Mouse (Mus musculus) hindbrain, embryonic 16.5 days (tissue): ENCODE measurements around the gene Ebf4. TPM values are rescaled to one million over a fixed set of nuclear protein-coding genes. Genes with fewer than 3 reads are reported as not detected.

Source experiments
- ATAC-seq: fragments of 200-750 bp; cut with Nextera tagmentation; 2 replicates; pipeline ENCODE4 v1.8.0; 2017; ENCODE audit warnings: moderate TSS enrichment, moderate library complexity
- H3K27ac ChIP-seq: fragments of 300-500 bp; sonication (generic); 2 replicates; pipeline ENCODE4 v1.5.1; 2014; ENCODE audit warnings: low read depth, mild to moderate bottlenecking, control low read depth, low read length, moderate library complexity
- H3K27me3 ChIP-seq: fragments of 300-500 bp; sonication (generic); replicated peaks from 2 replicates; pipeline ENCODE4 v1.6.1; 2014; ENCODE audit warnings: low read length; ENCODE audit not compliant: control insufficient read depth, insufficient read depth
- H3K36me3 ChIP-seq: fragments of 300-500 bp; sonication (generic); 2 replicates; pipeline ENCODE4 v1.6.1; 2014; ENCODE audit warnings: mild to moderate bottlenecking, low read length, moderate library complexity, mixed read lengths; ENCODE audit not compliant: control insufficient read depth, insufficient read depth
- H3K4me1 ChIP-seq: fragments of 300-500 bp; sonication (generic); 2 replicates; pipeline ENCODE4 v1.6.1; 2014; ENCODE audit warnings: low read depth, low read length; ENCODE audit not compliant: control insufficient read depth, insufficient read depth
- H3K4me2 ChIP-seq: fragments of 300-500 bp; sonication (generic); 2 replicates; pipeline ENCODE4 v1.6.1; 2014; ENCODE audit warnings: mild to moderate bottlenecking, low read length, control low read depth, moderate library complexity
- H3K4me3 ChIP-seq: fragments of 300-500 bp; sonication (generic); 2 replicates; pipeline ENCODE4 v1.5.1; 2014; ENCODE audit warnings: mild to moderate bottlenecking, low read length, control low read depth, moderate library complexity
- H3K9ac ChIP-seq: fragments of 300-500 bp; sonication (generic); 2 replicates; pipeline ENCODE4 v1.6.1; 2014; ENCODE audit warnings: low read depth, mild to moderate bottlenecking, control low read depth, low read length, moderate library complexity
- H3K9me3 ChIP-seq: fragments of 300-500 bp; sonication (generic); 2 replicates; pipeline ENCODE4 v1.6.1; 2014; ENCODE audit warnings: mild to moderate bottlenecking, low read length, moderate library complexity; ENCODE audit not compliant: control insufficient read depth
- WGBS: fragments of 180-500 bp; shearing (Covaris S2); extraction: QIAGEN DNeasy Blood & Tissue Kit; methylation state at CpG from one replicate; pipeline ENCODE4 v1.1.7; 2014; 5-methylcytosine and 5-hydroxymethylcytosine counted together
- polyA plus RNA-seq: library from polyadenylated mRNA; unstranded; fragments of >200 nt; fragmentation: Nextera tagmentation; extraction: Ambion mirVana; gene quantifications from 2 replicates; pipeline ENCODE4 v1.2.1, GENCODE M21; 2015

The Ebf4 gene
- 3.6 and 4.1 TPM in 2 replicates for polyA plus RNA-seq

DNA sequence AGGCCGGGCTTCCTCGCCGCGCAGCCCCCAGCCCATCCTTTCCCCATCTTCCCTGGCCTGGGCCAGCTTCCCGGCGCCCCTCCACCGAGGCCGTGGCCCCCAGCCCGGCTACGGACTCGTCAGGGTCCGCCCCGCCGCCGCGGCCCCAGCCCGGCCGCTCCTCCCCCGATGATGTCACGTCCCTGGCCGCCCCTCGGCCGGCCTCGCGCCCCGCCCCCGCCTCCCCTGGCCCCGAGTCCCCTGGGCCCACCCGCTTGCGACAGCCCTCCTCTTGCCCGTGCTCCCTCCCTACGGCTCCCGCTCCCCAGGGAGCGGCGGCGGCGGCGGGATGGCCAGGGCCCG, at the start of gene Ebf4:
Ebf4 (plus strand) TSS at position 234 of the 342 bp plus-strand sequence.
- Histone ChIP-seq H3K9me3 (no peaks in the 10 kb centered on the region), H3K9ac (peak within 1 kb of the TSS; percentile 90), H3K27ac (peak within 1 kb of the TSS; percentile 80), H3K36me3 (no peaks in the 10 kb centered on the region), H3K4me3 (peak within 1 kb of the TSS; percentile 86), H3K4me2 (peak within 1 kb of the TSS; percentile 78), H3K4me1 (peaks cover 22% of the 10 kb centered on the region), H3K27me3 (no peaks in the 10 kb centered on the region)
- ATAC-seq, result peak; percentile 83
- WGBS, result 0% methylated on average over 18 of the region's 39 CpGs

DNA sequence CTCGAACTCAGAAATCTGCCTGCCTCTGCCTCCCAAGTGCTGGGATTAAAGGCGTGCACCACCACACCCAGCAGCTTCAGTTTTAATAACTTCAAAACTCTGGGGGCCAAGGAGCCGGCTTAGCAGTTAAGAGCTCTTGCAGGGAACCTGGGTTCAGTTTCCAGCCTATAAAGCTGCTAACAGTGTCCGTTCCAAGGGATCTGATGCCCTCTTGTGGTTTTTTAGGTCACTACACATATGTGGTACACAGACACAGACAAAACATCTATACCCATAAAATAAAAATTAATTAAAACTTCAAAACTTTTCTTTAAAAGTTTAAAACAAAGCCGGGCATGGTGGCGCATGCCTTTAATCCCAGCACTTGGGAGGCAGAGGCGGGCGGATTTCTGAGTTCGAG, 48.1 kb upstream of the Ebf4 start:
- ATAC-seq, result no peak
- H3K4me2 ChIP-seq, result no peak overlapping the region
- H3K27ac ChIP-seq, result no peak overlapping the region
- no peaks in the 10 kb centered on the region for H3K9me3 ChIP-seq
- H3K9ac ChIP-seq, result no peak overlapping the region
- 48% methylated on average over 9 of the region's 9 CpGs for WGBS
- no peaks in the 10 kb centered on the region for H3K27me3 ChIP-seq
- H3K4me3 ChIP-seq, result no peak overlapping the region
- no peaks in the 10 kb centered on the region for H3K36me3 ChIP-seq
- H3K4me1 ChIP-seq, result no peaks in the 10 kb centered on the region

DNA sequence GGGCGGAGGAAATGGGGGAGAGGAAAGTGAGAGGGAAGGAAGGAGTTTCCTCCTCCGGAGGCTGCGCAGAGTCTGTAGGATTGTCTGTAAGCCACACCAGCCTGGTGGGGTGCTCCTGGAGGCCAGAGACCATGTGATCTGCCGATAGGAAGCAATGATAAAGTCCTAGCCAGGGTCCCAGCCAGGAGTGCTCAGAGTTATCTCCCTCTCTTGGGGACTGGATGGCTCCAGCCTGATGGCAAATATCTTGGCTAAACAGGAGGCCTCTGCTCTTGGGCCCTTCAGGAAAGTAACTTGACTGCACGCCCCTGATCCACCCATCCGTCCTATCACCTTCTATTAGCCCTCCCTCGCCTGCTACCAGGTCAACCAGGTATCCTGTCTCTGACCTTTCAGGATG, 46.7 kb upstream of the Ebf4 start:
- H3K9me3 ChIP-seq, result no peaks in the 10 kb centered on the region
- no peaks in the 10 kb centered on the region for H3K36me3 ChIP-seq
- H3K4me1 ChIP-seq, result no peaks in the 10 kb centered on the region
- no peak for ATAC-seq
- H3K4me3 ChIP-seq, result no peak overlapping the region
- H3K27me3 ChIP-seq, result no peaks in the 10 kb centered on the region
- no peak overlapping the region for H3K27ac ChIP-seq
- 75% methylated on average over 7 of the region's 7 CpGs for WGBS
- no peak overlapping the region; the same call in 1 of the 2 replicates for H3K9ac ChIP-seq
- no peak overlapping the region for H3K4me2 ChIP-seq

DNA sequence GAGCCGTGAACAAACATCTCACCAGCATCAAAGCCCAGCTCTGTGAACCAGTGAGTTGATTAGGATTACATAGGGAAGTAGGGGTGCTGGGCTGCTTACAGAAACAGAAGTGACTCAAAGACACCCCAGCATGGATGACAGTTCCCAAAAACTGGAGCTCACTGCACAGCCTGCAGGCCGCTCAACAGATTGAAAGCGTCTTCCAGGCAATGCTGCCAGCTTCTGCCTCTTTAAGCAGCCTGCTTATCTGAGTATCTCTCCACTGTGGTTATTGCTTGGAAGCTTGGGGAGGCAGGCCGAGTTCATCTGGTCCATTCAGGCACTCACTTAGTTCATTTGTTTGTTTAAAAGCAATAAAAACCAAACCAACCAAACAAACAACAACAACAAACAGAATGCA, 38.2 kb upstream of the Ebf4 start:
- no peaks in the 10 kb centered on the region for H3K27me3 ChIP-seq
- no peak for ATAC-seq
- H3K4me3 ChIP-seq, result no peak overlapping the region
- H3K27ac ChIP-seq, result no peak overlapping the region
- H3K36me3 ChIP-seq, result no peaks in the 10 kb centered on the region
- H3K9ac ChIP-seq, result no peak overlapping the region
- no peaks in the 10 kb centered on the region for H3K9me3 ChIP-seq
- H3K4me1 ChIP-seq, result no peaks in the 10 kb centered on the region
- 92% methylated on average over 4 of the region's 4 CpGs for WGBS
- H3K4me2 ChIP-seq, result no peak overlapping the region

DNA sequence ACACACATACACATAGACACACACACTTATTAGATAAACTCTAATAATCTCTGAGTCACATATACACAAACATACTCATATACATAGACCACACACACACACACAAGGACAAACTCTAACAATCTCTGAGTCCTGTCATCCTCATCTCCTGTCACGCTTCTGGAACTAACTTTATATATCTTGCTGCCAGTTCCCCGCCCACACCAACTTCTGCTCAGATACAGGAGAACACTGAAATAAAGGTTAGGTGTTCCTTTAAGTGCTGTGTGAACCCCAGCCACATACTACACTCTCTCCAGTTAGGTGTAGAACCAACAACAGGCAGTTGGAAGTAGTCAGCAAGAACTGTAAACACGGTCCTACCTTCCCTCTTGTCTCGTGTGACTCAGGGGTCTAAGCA, 34.1 kb upstream of the Ebf4 start:
- 92% methylated on average over 4 of the region's 4 CpGs for WGBS
- Histone ChIP-seq H3K9me3 (no peaks in the 10 kb centered on the region), H3K9ac (no peak overlapping the region), H3K4me1 (no peaks in the 10 kb centered on the region), H3K4me2 (no peak overlapping the region), H3K27me3 (no peaks in the 10 kb centered on the region; the same call in 1 of the 2 replicates), H3K36me3 (no peaks in the 10 kb centered on the region), H3K4me3 (no peak overlapping the region), H3K27ac (no peak overlapping the region)
- ATAC-seq, result no peak

DNA sequence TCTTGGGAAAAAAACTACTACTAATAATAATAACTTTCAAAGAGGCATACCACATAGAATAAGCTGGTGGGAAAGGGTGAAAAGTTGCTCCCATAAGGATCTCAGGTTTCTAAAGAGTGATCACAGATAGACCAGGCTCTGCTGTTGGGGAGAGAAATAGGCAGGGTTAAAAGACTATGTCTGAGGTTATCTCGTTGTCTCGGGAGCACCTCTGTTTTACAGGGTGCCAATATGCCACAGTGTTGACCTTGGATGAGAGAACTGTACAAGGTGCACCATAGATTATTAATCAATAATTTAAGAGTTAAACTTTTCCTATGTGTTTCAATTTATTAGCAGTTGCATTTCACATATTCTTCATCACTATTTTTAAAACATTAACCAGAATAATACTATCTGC, 33.1 kb upstream of the Ebf4 start:
- H3K9ac ChIP-seq, result no peak overlapping the region
- H3K4me1 ChIP-seq, result no peaks in the 10 kb centered on the region
- no peak overlapping the region for H3K4me2 ChIP-seq
- no peak overlapping the region for H3K4me3 ChIP-seq
- H3K36me3 ChIP-seq, result no peaks in the 10 kb centered on the region
- no peak overlapping the region for H3K27ac ChIP-seq
- no peaks in the 10 kb centered on the region; the same call in 1 of the 2 replicates for H3K27me3 ChIP-seq
- no peak for ATAC-seq
- WGBS, result 85% methylated on average over 2 of the region's 2 CpGs
- H3K9me3 ChIP-seq, result no peaks in the 10 kb centered on the region

DNA sequence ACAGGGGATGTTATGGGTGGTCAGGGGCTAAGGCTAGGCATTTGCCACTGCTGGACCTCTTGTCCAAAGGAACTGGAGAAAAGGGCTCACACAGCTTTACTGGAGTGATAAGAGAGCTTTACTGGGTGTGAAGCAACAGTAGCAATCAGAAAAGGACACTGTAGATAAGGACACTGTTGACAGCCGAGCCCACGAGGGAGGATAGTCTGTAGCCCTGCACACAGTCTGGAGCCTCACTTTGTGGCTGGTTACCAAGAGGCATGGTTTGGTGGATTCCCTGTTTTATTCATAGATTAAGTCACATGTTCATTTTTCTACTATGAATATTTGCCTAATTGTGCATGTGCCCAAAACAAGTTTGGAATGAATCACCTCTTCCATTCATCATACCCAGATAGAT, 32.6 kb upstream of the Ebf4 start:
- H3K27ac ChIP-seq, result no peak overlapping the region
- no peaks in the 10 kb centered on the region for H3K4me1 ChIP-seq
- H3K9me3 ChIP-seq, result no peaks in the 10 kb centered on the region
- no peak overlapping the region for H3K9ac ChIP-seq
- no peak overlapping the region for H3K4me3 ChIP-seq
- WGBS, result 92% methylated on average over 2 of the region's 2 CpGs
- no peaks in the 10 kb centered on the region; the same call in 1 of the 2 replicates for H3K27me3 ChIP-seq
- no peak overlapping the region for H3K4me2 ChIP-seq
- no peak for ATAC-seq
- no peaks in the 10 kb centered on the region for H3K36me3 ChIP-seq

DNA sequence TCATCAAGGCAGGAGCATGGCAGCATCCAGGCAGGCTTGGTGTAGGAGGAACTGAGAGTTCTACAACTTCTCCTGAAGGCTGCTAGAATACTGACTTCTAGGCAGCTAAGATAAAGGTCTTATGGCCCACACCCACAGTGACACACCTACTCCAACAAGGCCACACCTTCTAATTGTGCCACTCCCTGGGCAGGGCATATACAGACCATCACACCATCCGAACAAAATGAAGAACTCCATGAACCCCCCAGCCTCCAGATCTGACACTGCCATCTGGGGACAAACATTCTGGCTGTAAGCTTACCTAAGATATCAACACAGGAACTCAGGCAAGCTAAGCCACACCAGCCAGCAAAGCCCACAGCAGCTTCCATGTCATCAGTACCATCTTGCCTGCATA, 29.4 kb upstream of the Ebf4 start:
- Histone ChIP-seq H3K36me3 (no peaks in the 10 kb centered on the region), H3K9me3 (no peaks in the 10 kb centered on the region), H3K27me3 (no peaks in the 10 kb centered on the region; the same call in 1 of the 2 replicates), H3K27ac (no peak overlapping the region), H3K4me3 (no peak overlapping the region), H3K4me1 (no peaks in the 10 kb centered on the region), H3K9ac (no peak overlapping the region), H3K4me2 (no peak overlapping the region)
- 92% methylated on average over 1 of the region's 1 CpGs for WGBS
- ATAC-seq, result no peak

DNA sequence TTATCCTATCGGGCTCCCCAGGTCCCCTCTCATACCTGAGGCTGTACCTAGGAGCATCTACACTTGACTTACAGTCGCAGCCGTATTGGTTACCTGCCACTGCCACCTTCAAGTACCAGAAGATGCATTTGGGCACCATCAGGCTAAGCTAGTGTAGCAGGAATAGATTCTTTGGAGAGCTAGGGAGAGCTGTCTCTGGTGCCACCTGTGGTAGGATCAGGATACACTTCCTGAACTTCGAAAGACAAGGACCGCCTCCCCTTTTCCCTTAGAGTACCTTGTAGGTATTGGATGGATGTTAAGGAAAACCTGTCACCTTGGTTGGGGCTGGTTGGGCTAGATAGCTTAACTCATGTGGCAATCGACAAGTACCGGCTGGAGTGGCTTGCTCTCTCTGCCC, 26.9 kb upstream of the Ebf4 start:
- Histone ChIP-seq H3K4me3 (no peak overlapping the region), H3K9me3 (no peaks in the 10 kb centered on the region), H3K27ac (no peak overlapping the region), H3K4me2 (no peak overlapping the region), H3K27me3 (no peaks in the 10 kb centered on the region), H3K9ac (no peak overlapping the region), H3K4me1 (peaks cover under 1% of the 10 kb centered on the region), H3K36me3 (no peaks in the 10 kb centered on the region)
- WGBS, result 66% methylated on average over 7 of the region's 7 CpGs
- ATAC-seq, result no peak

DNA sequence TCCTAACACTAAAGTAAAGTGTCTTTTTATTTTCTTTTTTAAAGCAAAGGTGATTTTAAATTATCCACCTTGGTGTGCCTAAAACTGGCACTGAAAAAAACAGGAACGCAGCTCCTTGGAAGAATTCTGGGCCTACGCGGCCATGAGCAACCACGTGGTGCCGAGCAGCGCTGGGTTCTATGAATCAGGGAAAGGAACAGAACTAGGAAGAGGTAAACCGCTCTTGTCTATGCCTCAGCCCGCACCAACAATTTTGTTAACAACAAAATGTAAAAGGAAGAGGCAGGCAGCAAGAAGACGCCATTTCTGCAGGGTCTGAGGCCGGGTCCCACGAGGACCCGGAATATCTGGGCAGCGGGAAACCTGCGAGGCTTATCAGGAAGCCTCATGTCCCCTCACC, 21.2 kb upstream of the Ebf4 start:
- WGBS, result 1% methylated on average over 14 of the region's 14 CpGs
- Histone ChIP-seq H3K4me3 (peak overlapping the region; percentile 90), H3K9ac (peak overlapping the region; percentile 76), H3K4me2 (peak overlapping the region; percentile 94), H3K27me3 (no peaks in the 10 kb centered on the region), H3K9me3 (no peaks in the 10 kb centered on the region), H3K4me1 (peaks cover 11% of the 10 kb centered on the region), H3K27ac (peak overlapping the region; percentile 85), H3K36me3 (peaks cover 29% of the 10 kb centered on the region)
- ATAC-seq, result no peak; the same call in 1 of the 2 replicates
